Mouse (Mus musculus): ENCODE measurements at regions not wholly inside any gene's neighbourhood (a gene's known extent, or its start where the extent isn't known, plus 50 kb on each side); places are given as distances from the start of the nearest gene placed in this dataset.

- Histone ChIP-seq H3K9ac (ENCODE audit: low read length) (no peak overlapping the region), H3K27ac (replicated peaks in 1 of 2; ENCODE audit: control insufficient read depth in 1 of 2, insufficient read depth in 1 of 2, low read depth in 2 of 2, low read length in 2 of 2) (no peak overlapping the region), H3K9me3 (ENCODE audit: control insufficient read depth, low read length) (no peaks in the 10 kb centered on the region), H3K4me3 (ENCODE audit: control insufficient read depth in 1 of 2, insufficient read depth in 1 of 2, low read depth in 1 of 2, low read length in 2 of 2) (no peak overlapping the region), H3K4me1 (ENCODE audit: control insufficient read depth in 2 of 2, insufficient read depth in 2 of 2, low read length in 2 of 2) (no peaks in the 10 kb centered on the region), H3K4me2 (ENCODE audit: low read length) (no peak overlapping the region), H3K27me3 (ENCODE audit: control insufficient read depth, insufficient read depth, low read length) (no peaks in the 10 kb centered on the region), H3K36me3 (ENCODE audit: control insufficient read depth, insufficient read depth, low read length) (no peaks in the 10 kb centered on the region)
- WGBS = 86% methylated on average over 10 of the region's 10 CpGs
- ATAC-seq (ENCODE audit: insufficient number of reproducible peaks, insufficient read depth, low FRiP score, low read depth) = no peak
Observed at GRCm38 (mm10) chr16:24050856-24051640, 62.4 kb upstream of the Bcl6 start.

- H3K4me2 ChIP-seq (ENCODE audit: low read length) = no peak overlapping the region
- no peak overlapping the region for H3K9ac ChIP-seq (ENCODE audit: low read length)
- no peaks in the 10 kb centered on the region for H3K9me3 ChIP-seq (ENCODE audit: control insufficient read depth, low read length)
- H3K36me3 ChIP-seq (ENCODE audit: control insufficient read depth, insufficient read depth, low read length) = no peaks in the 10 kb centered on the region
- H3K27ac ChIP-seq (replicated peaks in 1 of 2; ENCODE audit: control insufficient read depth in 1 of 2, insufficient read depth in 1 of 2, low read depth in 2 of 2, low read length in 2 of 2) = no peak overlapping the region
- no peaks in the 10 kb centered on the region for H3K27me3 ChIP-seq (ENCODE audit: control insufficient read depth, insufficient read depth, low read length)
- no peak for ATAC-seq (ENCODE audit: insufficient number of reproducible peaks, insufficient read depth, low FRiP score, low read depth)
- no peak overlapping the region for H3K4me3 ChIP-seq (ENCODE audit: control insufficient read depth in 1 of 2, insufficient read depth in 1 of 2, low read depth in 1 of 2, low read length in 2 of 2)
- 82% methylated on average over 4 of the region's 4 CpGs for WGBS
- no peaks in the 10 kb centered on the region for H3K4me1 ChIP-seq (ENCODE audit: control insufficient read depth in 2 of 2, insufficient read depth in 2 of 2, low read length in 2 of 2)
Observed at GRCm38 (mm10) chr16:24043779-24044178, 55.1 kb upstream of the Bcl6 start.

GRCm38 (mm10) chr16:24042977-24043376 is 54.3 kb upstream of the Bcl6 start:
- Histone ChIP-seq H3K4me2 (ENCODE audit: low read length) (no peak overlapping the region), H3K4me3 (ENCODE audit: control insufficient read depth in 1 of 2, insufficient read depth in 1 of 2, low read depth in 1 of 2, low read length in 2 of 2) (no peak overlapping the region), H3K9me3 (ENCODE audit: control insufficient read depth, low read length) (no peaks in the 10 kb centered on the region), H3K36me3 (ENCODE audit: control insufficient read depth, insufficient read depth, low read length) (no peaks in the 10 kb centered on the region), H3K27me3 (ENCODE audit: control insufficient read depth, insufficient read depth, low read length) (no peaks in the 10 kb centered on the region), H3K4me1 (ENCODE audit: control insufficient read depth in 2 of 2, insufficient read depth in 2 of 2, low read length in 2 of 2) (no peaks in the 10 kb centered on the region), H3K27ac (replicated peaks in 1 of 2; ENCODE audit: control insufficient read depth in 1 of 2, insufficient read depth in 1 of 2, low read depth in 2 of 2, low read length in 2 of 2) (no peak overlapping the region), H3K9ac (ENCODE audit: low read length) (no peak overlapping the region)
- WGBS = 83% methylated on average over 3 of the region's 3 CpGs
- ATAC-seq (ENCODE audit: insufficient number of reproducible peaks, insufficient read depth, low FRiP score, low read depth) = no peak

GRCm38 (mm10) chr16:24042216-24042615 is 53.6 kb upstream of the Bcl6 start:
- no peaks in the 10 kb centered on the region for H3K27me3 ChIP-seq (ENCODE audit: control insufficient read depth, insufficient read depth, low read length)
- no peaks in the 10 kb centered on the region for H3K36me3 ChIP-seq (ENCODE audit: control insufficient read depth, insufficient read depth, low read length)
- H3K27ac ChIP-seq (replicated peaks in 1 of 2; ENCODE audit: control insufficient read depth in 1 of 2, insufficient read depth in 1 of 2, low read depth in 2 of 2, low read length in 2 of 2) = no peak overlapping the region
- H3K4me3 ChIP-seq (ENCODE audit: control insufficient read depth in 1 of 2, insufficient read depth in 1 of 2, low read depth in 1 of 2, low read length in 2 of 2) = no peak overlapping the region
- H3K4me2 ChIP-seq (ENCODE audit: low read length) = no peak overlapping the region
- no peak overlapping the region for H3K9ac ChIP-seq (ENCODE audit: low read length)
- no peak for ATAC-seq (ENCODE audit: insufficient number of reproducible peaks, insufficient read depth, low FRiP score, low read depth)
- no peaks in the 10 kb centered on the region for H3K4me1 ChIP-seq (ENCODE audit: control insufficient read depth in 2 of 2, insufficient read depth in 2 of 2, low read length in 2 of 2)
- H3K9me3 ChIP-seq (ENCODE audit: control insufficient read depth, low read length) = 0 out of 2 replicates have a peak, but pooled peaks cover 2% of the 10 kb centered on the region
- 72% methylated on average over 2 of the region's 2 CpGs for WGBS

- WGBS = 84% methylated on average over 2 of the region's 2 CpGs
- Histone ChIP-seq H3K9me3 (ENCODE audit: control insufficient read depth, low read length) (0 out of 2 replicates have a peak, but pooled peaks cover 4% of the 10 kb centered on the region), H3K27me3 (ENCODE audit: control insufficient read depth, insufficient read depth, low read length) (no peaks in the 10 kb centered on the region), H3K9ac (ENCODE audit: low read length) (no peak overlapping the region), H3K4me2 (ENCODE audit: low read length) (no peak overlapping the region), H3K36me3 (ENCODE audit: control insufficient read depth, insufficient read depth, low read length) (no peaks in the 10 kb centered on the region), H3K4me3 (ENCODE audit: control insufficient read depth in 1 of 2, insufficient read depth in 1 of 2, low read depth in 1 of 2, low read length in 2 of 2) (no peak overlapping the region), H3K4me1 (ENCODE audit: control insufficient read depth in 2 of 2, insufficient read depth in 2 of 2, low read length in 2 of 2) (no peaks in the 10 kb centered on the region), H3K27ac (replicated peaks in 1 of 2; ENCODE audit: control insufficient read depth in 1 of 2, insufficient read depth in 1 of 2, low read depth in 2 of 2, low read length in 2 of 2) (no peak overlapping the region)
- ATAC-seq (ENCODE audit: insufficient number of reproducible peaks, insufficient read depth, low FRiP score, low read depth) = no peak
Observed at GRCm38 (mm10) chr16:24041403-24041802, 52.8 kb upstream of the Bcl6 start.

- Histone ChIP-seq H3K4me1 (ENCODE audit: control insufficient read depth in 2 of 2, insufficient read depth in 2 of 2, low read length in 2 of 2) (no peaks in the 10 kb centered on the region), H3K36me3 (ENCODE audit: control insufficient read depth, insufficient read depth, low read length) (no peaks in the 10 kb centered on the region), H3K9me3 (ENCODE audit: control insufficient read depth, low read length) (0 out of 2 replicates have a peak, but pooled peaks cover 4% of the 10 kb centered on the region), H3K4me3 (ENCODE audit: control insufficient read depth in 1 of 2, insufficient read depth in 1 of 2, low read depth in 1 of 2, low read length in 2 of 2) (no peak overlapping the region), H3K27ac (replicated peaks in 1 of 2; ENCODE audit: control insufficient read depth in 1 of 2, insufficient read depth in 1 of 2, low read depth in 2 of 2, low read length in 2 of 2) (no peak overlapping the region), H3K9ac (ENCODE audit: low read length) (no peak overlapping the region), H3K4me2 (ENCODE audit: low read length) (no peak overlapping the region), H3K27me3 (ENCODE audit: control insufficient read depth, insufficient read depth, low read length) (no peaks in the 10 kb centered on the region)
- WGBS = 77% methylated on average over 4 of the region's 4 CpGs
- ATAC-seq (ENCODE audit: insufficient number of reproducible peaks, insufficient read depth, low FRiP score, low read depth) = no peak
Observed at GRCm38 (mm10) chr16:24039765-24040164, 51.1 kb upstream of the Bcl6 start.

Measured in heart, embryonic 14.5 days (tissue).